Mouse (Mus musculus) midbrain, embryonic 12.5 days (tissue): ENCODE results near the gene Aph1c. TPM values are rescaled to one million over a fixed set of nuclear protein-coding genes. Genes with fewer than 3 reads are reported as not detected.
A peak's percentile ranks its signal among the peaks of the same experiment; 100 is the strongest.

Source experiments
- ATAC-seq: fragments of 200-750 bp; cut with Nextera tagmentation; 2 replicates; pipeline ENCODE4 v1.8.0; 2017; ENCODE audit warnings: low read depth, moderate TSS enrichment, moderate library complexity; ENCODE audit not compliant: low FRiP score
- H3K27ac ChIP-seq: fragments of 300-500 bp; sonication (generic); replicated peaks from 2 replicates; pipeline ENCODE4 v1.5.1; 2016; ENCODE audit warnings: mild to moderate bottlenecking
- H3K27me3 ChIP-seq: fragments of 300-500 bp; sonication (generic); 2 replicates; pipeline ENCODE4 v1.6.1; 2016; ENCODE audit warnings: mild to moderate bottlenecking
- H3K36me3 ChIP-seq: fragments of 300-500 bp; sonication (generic); 2 replicates; pipeline ENCODE4 v1.6.1; 2016
- H3K4me1 ChIP-seq: fragments of 300-500 bp; sonication (generic); 2 replicates; pipeline ENCODE4 v1.6.1; 2016
- H3K4me2 ChIP-seq: fragments of 300-500 bp; sonication (generic); replicated peaks from 2 replicates; pipeline ENCODE4 v1.6.1; 2016; ENCODE audit warnings: mild to moderate bottlenecking, moderate library complexity
- H3K4me3 ChIP-seq: fragments of 300-500 bp; sonication (generic); 2 replicates; pipeline ENCODE4 v1.5.1; 2016; ENCODE audit warnings: mild to moderate bottlenecking
- H3K9ac ChIP-seq: fragments of 300-500 bp; sonication (generic); replicated peaks from 2 replicates; pipeline ENCODE4 v1.6.1; 2016; ENCODE audit warnings: mild to moderate bottlenecking, moderate library complexity
- H3K9me3 ChIP-seq: fragments of 300-500 bp; sonication (generic); 2 replicates; pipeline ENCODE4 v1.6.1; 2016; ENCODE audit warnings: mild to moderate bottlenecking
- WGBS: fragments of 180-500 bp; shearing (Covaris S2); methylation state at CpG from one replicate; pipeline ENCODE4 v1.1.7; 2016; 5-methylcytosine and 5-hydroxymethylcytosine counted together
- polyA plus RNA-seq: library from polyadenylated mRNA; unstranded; fragments of >200 nt; fragmentation: Nextera tagmentation; extraction: Ambion mirVana; gene quantifications from 2 replicates; pipeline ENCODE4 v1.2.1, GENCODE M21; 2016

The Aph1c gene
- polyA plus RNA-seq, 1 experiment from 2014 or later, result 3.0 TPM

DNA sequence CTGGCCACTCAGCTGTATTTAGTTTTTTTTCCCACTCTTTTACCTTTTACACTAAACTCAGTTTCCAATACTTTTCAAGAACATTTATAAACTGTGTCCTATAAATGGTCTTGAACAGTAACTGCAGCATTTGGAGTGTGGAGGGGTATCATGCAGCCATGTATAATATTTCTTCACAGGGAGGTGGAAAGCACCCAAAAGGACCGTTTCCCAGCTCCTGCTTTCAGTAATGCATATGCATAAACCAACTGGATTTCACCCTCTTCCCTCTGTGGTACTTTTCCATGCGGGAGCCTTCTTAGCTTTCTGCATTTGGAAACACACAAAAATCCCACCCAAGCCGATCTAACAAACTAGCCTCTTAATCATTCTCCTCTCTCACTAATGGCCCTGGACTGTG is 30.2 kb upstream of the Aph1c start:
- Histone ChIP-seq H3K9me3 (no peaks in the 10 kb centered on the region), H3K4me3 (no peak overlapping the region), H3K4me1 (peaks cover 28% of the 10 kb centered on the region), H3K27ac (0 out of 2 replicates have a peak overlapping the region, but pooled peaks have one; percentile 6), H3K4me2 (no peak overlapping the region), H3K27me3 (no peaks in the 10 kb centered on the region), H3K9ac (no peak overlapping the region), H3K36me3 (peaks cover 16% of the 10 kb centered on the region; the same call in 1 of the 2 replicates)
- no peak for ATAC-seq
- WGBS, result 68% methylated on average over 3 of the region's 3 CpGs

DNA sequence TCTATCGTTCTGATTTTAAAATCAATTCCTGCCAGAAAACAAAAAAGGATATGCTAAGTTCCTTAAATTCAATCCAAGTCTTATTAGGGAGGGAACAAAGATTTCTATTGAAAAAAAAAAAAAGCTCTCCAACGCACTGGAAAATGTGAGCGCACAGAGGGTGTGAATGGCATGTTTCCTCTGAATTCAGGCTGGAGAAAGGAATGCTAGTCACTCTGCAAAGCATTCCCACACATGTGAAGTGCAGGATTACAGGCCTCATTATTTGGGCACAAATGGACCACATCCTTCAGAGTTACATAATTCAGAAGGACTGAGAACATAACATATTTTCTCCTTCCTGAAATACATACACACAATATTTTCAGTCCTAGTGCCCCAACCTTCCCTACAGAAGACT is 28.9 kb upstream of the Aph1c start:
- peaks cover 28% of the 10 kb centered on the region for H3K4me1 ChIP-seq
- H3K9me3 ChIP-seq, result no peaks in the 10 kb centered on the region
- no peak overlapping the region for H3K4me2 ChIP-seq
- peaks cover 19% of the 10 kb centered on the region for H3K36me3 ChIP-seq
- 31% methylated on average over 3 of the region's 3 CpGs for WGBS
- H3K4me3 ChIP-seq, result no peak overlapping the region
- no peaks in the 10 kb centered on the region for H3K27me3 ChIP-seq
- 0 out of 2 replicates have a peak overlapping the region, but pooled peaks have one; percentile 30 for H3K27ac ChIP-seq
- no peak overlapping the region for H3K9ac ChIP-seq
- no peak for ATAC-seq

DNA sequence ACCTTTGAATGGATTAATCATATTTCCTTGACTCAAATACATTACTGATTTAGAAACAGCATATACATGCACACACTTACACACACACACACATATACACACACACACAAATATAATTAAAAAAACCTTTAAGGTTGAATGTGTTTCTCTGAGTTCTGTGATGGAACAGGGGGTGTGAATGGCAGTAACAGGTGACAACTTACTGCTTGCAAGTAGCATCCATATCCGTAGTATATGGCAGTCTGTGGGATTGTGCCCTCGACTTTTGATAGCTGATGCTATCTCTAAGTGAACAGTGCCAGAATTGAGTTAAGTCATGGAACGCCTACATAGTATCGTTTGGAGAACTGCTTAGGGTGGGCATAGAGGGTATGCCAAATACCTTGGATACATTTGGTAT is 27.7 kb upstream of the Aph1c start:
- peaks cover 28% of the 10 kb centered on the region for H3K4me1 ChIP-seq
- no peak overlapping the region for H3K4me2 ChIP-seq
- no peak overlapping the region for H3K27ac ChIP-seq
- peaks cover 19% of the 10 kb centered on the region for H3K36me3 ChIP-seq
- no peak overlapping the region for H3K9ac ChIP-seq
- no peaks in the 10 kb centered on the region for H3K27me3 ChIP-seq
- WGBS, result 95% methylated on average over 4 of the region's 4 CpGs
- H3K4me3 ChIP-seq, result no peak overlapping the region
- no peaks in the 10 kb centered on the region for H3K9me3 ChIP-seq
- ATAC-seq, result no peak

DNA sequence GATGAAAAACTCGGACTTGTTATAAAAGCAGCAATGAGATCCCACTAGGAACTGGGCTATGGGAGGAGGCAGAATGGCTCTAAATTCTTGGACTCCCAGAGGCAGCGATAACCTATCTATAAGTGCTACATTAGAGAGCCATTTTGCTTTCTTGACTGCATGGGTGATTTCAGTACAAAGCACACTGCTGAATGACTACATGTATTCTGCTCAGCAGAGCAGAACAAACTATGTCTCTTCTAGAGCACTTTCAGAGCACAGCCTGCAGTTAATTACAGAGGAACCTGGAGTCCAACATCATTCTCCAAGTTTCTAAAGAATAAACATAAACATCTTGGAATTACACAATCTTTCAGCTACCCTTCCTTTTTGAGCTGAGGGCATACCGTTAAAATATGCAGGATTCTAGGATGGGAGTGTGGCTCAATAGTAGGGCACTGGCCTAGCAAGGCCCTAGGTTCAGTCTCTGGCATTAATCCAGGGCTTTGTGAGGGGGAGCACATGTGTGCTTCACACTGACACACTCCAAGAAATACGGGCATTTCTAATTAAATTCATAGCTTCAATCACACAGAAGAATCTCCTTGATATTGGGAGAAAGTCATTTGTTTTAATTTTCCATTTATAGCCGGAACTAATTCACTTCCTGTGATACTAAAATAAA is 26.7 kb upstream of the Aph1c start:
- WGBS, result 68% methylated on average over 5 of the region's 5 CpGs
- peaks cover 28% of the 10 kb centered on the region for H3K4me1 ChIP-seq
- ATAC-seq, result no peak
- no peaks in the 10 kb centered on the region for H3K9me3 ChIP-seq
- peaks cover 19% of the 10 kb centered on the region for H3K36me3 ChIP-seq
- no peak overlapping the region for H3K4me3 ChIP-seq
- H3K27me3 ChIP-seq, result no peaks in the 10 kb centered on the region
- H3K4me2 ChIP-seq, result no peak overlapping the region
- H3K9ac ChIP-seq, result no peak overlapping the region
- H3K27ac ChIP-seq, result no peak overlapping the region

DNA sequence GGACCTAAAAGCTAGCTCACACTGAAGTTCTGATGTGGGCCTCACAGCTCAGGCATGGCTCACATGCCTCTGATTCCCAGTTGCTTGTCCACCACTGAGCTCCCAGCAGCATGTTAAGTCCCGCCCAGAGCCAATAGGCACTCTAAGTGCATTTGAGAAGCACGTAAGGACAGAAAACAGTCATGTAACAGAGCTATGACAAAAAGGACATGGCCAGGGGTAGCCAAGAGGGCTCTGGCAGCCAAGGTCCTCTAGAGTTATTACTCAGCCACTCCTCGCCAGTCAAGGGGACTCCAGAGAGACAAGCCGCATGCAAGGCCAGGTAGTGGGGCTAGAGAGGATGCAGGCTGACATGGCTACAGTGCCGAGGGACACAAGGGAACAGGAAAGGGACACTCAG is 25.0 kb upstream of the Aph1c start:
- ATAC-seq, result no peak
- no peak overlapping the region for H3K27ac ChIP-seq
- no peaks in the 10 kb centered on the region for H3K9me3 ChIP-seq
- H3K27me3 ChIP-seq, result no peaks in the 10 kb centered on the region
- H3K4me2 ChIP-seq, result no peak overlapping the region
- WGBS, result 92% methylated on average over 5 of the region's 5 CpGs
- peaks cover 23% of the 10 kb centered on the region for H3K4me1 ChIP-seq
- H3K4me3 ChIP-seq, result no peak overlapping the region
- H3K9ac ChIP-seq, result no peak overlapping the region
- peaks cover 19% of the 10 kb centered on the region for H3K36me3 ChIP-seq

DNA sequence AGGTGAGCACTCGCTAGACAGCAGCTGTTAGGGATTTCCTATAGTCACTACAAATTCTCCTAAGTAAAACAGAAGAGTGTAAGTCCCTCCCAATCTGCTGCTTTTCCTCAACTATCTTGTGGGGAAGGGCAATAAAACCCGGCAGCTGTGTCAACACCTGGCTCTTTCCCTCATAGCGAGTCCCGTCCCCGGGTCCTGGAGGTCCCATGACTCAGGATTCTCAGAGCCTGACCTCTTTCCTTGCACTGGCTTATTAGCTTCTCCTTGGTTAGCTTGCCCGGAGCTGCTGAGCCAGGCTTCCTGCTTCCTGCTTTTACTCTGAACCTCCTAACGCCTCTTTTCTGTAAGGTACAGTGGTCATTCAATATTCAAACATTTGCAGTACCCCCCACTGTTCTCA is 21.3 kb upstream of the Aph1c start:
- ATAC-seq, result no peak
- H3K36me3 ChIP-seq, result peaks cover 12% of the 10 kb centered on the region
- WGBS, result 72% methylated on average over 7 of the region's 7 CpGs
- no peaks in the 10 kb centered on the region for H3K27me3 ChIP-seq
- no peak overlapping the region for H3K4me3 ChIP-seq
- no peak overlapping the region for H3K9ac ChIP-seq
- H3K4me2 ChIP-seq, result no peak overlapping the region
- H3K9me3 ChIP-seq, result no peaks in the 10 kb centered on the region
- no peak overlapping the region for H3K27ac ChIP-seq
- peaks cover 8% of the 10 kb centered on the region for H3K4me1 ChIP-seq

DNA sequence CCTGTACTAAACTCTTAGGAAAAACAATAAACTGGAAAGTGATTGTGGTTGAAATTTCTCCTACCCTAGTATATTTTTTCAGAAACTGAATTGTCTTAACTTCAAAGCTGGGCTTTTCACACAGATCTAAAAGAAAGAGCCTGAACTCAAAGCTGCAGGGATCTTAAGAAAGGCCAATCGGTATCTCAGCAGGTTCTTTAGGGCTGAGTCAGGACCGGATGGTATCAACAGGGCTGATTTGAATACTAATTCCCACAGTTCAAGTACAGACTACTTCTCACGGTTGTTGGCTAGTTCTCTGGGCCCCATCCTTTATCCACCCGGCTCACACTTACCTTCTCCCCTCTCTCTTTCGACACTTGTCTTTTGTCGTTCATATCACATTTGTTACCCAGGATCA is 18.1 kb upstream of the Aph1c start:
- Histone ChIP-seq H3K4me1 (peaks cover 6% of the 10 kb centered on the region; the same call in 1 of the 2 replicates), H3K27me3 (no peaks in the 10 kb centered on the region), H3K4me2 (no peak overlapping the region), H3K27ac (no peak overlapping the region), H3K36me3 (no peaks in the 10 kb centered on the region), H3K4me3 (no peak overlapping the region), H3K9ac (no peak overlapping the region), H3K9me3 (no peaks in the 10 kb centered on the region)
- WGBS, result 34% methylated on average over 6 of the region's 6 CpGs
- no peak for ATAC-seq

DNA sequence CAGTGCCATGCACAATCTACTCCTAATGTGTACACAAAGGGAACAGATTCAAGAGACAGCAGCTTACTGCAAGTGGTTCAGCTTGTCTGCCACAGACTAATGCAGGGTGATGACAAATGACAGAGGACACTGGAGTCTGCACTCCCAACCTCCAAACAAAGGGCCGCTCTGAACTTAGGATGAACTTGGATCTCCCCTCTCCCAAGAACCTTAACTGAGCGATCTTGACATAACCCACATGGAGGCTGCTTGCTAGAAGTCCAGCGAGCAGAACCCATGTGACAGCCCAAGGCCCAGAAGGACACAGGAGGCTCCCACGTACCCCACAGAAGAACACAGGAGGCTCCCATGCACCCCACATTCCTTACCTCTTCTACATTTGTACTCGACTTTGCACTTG is 16.4 kb upstream of the Aph1c start:
- ATAC-seq, result no peak

DNA sequence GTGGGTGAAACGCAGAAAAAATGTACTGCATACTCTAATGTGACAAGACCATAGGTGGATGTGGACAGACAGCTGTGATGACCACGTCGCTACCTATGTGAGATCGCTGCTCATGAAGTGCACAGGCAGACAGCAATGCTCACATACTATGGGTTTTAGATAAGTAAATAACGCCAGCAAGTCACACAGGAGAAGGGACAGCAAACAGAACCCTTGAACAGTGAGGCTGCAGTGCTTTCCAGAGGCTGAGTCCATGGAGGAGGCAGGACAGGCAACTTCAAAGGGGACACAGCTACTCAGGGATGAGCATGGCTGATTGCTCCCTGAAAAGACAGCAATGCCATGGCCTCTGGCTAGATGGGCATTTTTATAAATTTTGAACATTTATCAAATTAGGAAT is 12.3 kb upstream of the Aph1c start:
- H3K27ac ChIP-seq, result no peak overlapping the region
- H3K36me3 ChIP-seq, result peaks cover 8% of the 10 kb centered on the region; the same call in 1 of the 2 replicates
- 0 out of 2 replicates have a peak, but pooled peaks cover 3% of the 10 kb centered on the region for H3K4me1 ChIP-seq
- no peaks in the 10 kb centered on the region for H3K27me3 ChIP-seq
- ATAC-seq, result no peak
- WGBS, result 95% methylated on average over 5 of the region's 5 CpGs
- H3K4me2 ChIP-seq, result no peak overlapping the region
- no peak overlapping the region for H3K4me3 ChIP-seq
- H3K9me3 ChIP-seq, result no peaks in the 10 kb centered on the region
- H3K9ac ChIP-seq, result no peak overlapping the region

More for the DNA sequence above, 16.4 kb upstream of the Aph1c start:
- 93% methylated on average over 5 of the region's 5 CpGs for WGBS
- Histone ChIP-seq H3K9ac (no peak overlapping the region), H3K27ac (no peak overlapping the region), H3K4me1 (peaks cover 6% of the 10 kb centered on the region; the same call in 1 of the 2 replicates), H3K4me3 (no peak overlapping the region), H3K4me2 (no peak overlapping the region), H3K9me3 (no peaks in the 10 kb centered on the region), H3K36me3 (peaks cover 8% of the 10 kb centered on the region; the same call in 1 of the 2 replicates), H3K27me3 (no peaks in the 10 kb centered on the region)

DNA sequence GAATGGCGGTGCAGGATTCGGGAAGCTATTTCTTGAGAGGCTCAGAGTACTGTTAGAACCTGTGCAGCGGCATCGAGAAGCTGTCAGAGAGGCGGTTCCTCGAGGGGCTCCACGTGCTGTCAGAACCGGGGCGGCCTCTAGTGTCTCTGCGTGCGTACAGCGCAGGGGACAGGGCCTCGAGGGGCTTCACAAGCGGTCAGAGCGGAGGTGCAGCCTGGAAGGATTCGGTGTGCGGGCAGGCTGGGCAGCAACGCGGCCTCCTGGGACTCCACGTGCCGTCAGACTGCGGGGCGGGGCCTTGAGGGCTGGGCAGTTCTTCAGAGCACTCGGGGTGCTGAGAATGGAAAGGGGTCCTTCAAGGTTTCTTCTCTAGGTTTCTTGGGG is 563 bp upstream of the Aph1c start:
- H3K27ac ChIP-seq, result no peak overlapping the region
- H3K4me1 ChIP-seq, result peaks cover 11% of the 10 kb centered on the region
- ATAC-seq, result peak; percentile 85
- WGBS, result under 1% methylated on average over 24 of the region's 24 CpGs
- H3K9ac ChIP-seq, result peak overlapping the region; percentile 43
- H3K36me3 ChIP-seq, result no peaks in the 10 kb centered on the region
- H3K9me3 ChIP-seq, result no peaks in the 10 kb centered on the region
- H3K27me3 ChIP-seq, result peaks cover 29% of the 10 kb centered on the region
- H3K4me3 ChIP-seq, result peak overlapping the region; percentile 60
- H3K4me2 ChIP-seq, result peak overlapping the region; percentile 92

DNA sequence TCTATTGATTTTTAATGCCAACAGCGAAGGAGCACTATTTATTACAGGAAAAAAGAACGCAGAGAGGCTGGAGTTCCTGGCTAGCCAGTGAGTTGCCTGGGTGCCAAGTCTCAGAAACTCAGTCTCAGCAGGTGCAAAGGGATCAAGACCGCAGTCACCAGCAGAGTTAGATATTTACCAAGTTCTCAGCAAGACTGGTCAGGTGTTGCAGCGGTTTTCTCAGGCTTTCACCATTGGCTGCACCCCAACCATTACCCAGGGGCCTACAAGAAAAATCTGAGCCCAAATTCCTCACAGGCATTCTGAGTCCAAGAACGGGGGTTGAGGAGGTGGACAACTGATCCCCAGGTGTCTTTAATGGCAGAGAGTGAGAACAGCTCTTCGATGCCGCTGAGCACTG is 675 bp downstream of the Aph1c start:
- peak overlapping the region; percentile 42; the same call in 1 of the 2 replicates for H3K9ac ChIP-seq
- no peak overlapping the region for H3K27ac ChIP-seq
- H3K9me3 ChIP-seq, result no peaks in the 10 kb centered on the region
- no peaks in the 10 kb centered on the region for H3K36me3 ChIP-seq
- H3K4me2 ChIP-seq, result peak overlapping the region; percentile 92
- no peak for ATAC-seq
- WGBS, result 18% methylated on average over 7 of the region's 7 CpGs
- peaks cover 29% of the 10 kb centered on the region for H3K27me3 ChIP-seq
- peaks cover 11% of the 10 kb centered on the region for H3K4me1 ChIP-seq
- H3K4me3 ChIP-seq, result peak overlapping the region; percentile 60

DNA sequence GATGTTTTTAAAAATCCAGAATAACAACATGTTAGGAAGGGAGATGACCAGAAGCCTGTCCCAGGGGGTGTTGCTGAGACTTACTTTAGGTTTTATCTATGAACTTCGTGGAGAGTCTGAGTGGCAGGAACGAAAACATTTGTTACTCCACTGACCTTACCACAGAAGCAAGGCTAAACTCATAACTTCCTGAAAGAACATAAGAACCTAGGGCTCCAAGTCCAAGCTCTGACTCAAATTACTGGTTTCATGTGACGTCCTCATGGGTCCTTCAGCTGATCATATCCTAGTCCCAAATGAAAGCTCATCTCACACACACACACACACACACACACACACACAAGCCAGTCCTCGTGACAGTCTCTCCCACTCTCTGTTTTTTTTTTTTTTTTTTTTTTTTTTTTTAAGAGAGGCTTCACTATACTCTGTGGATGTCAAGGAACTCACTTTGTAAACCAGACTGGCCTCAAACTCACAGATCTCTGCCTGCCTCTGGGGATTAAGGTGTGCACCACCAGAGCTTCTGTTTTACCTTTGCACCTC is 2.1 kb downstream of the Aph1c start:
- no peak overlapping the region for H3K4me3 ChIP-seq
- H3K4me1 ChIP-seq, result peaks cover 11% of the 10 kb centered on the region
- H3K27ac ChIP-seq, result no peak overlapping the region
- no peak overlapping the region for H3K4me2 ChIP-seq
- no peak overlapping the region for H3K9ac ChIP-seq
- no peak for ATAC-seq
- H3K27me3 ChIP-seq, result peaks cover 29% of the 10 kb centered on the region
- 78% methylated on average over 3 of the region's 4 CpGs for WGBS
- no peaks in the 10 kb centered on the region for H3K9me3 ChIP-seq
- H3K36me3 ChIP-seq, result no peaks in the 10 kb centered on the region
